Mouse (Mus musculus): Measurements from ENCODE around the gene Aldh8a1. TPM values are rescaled to one million over a fixed set of nuclear protein-coding genes. Genes with fewer than 3 reads are reported as not detected.

The Aldh8a1 gene
- polyA plus RNA-seq, 1 experiment from 2014 or later, result 4.5 TPM

GRCm38 (mm10) chr10:21365897-21366296 is 11.2 kb upstream of the Aldh8a1 start:
- Histone ChIP-seq H3K4me3 (ENCODE audit: low read length) (no peak overlapping the region), H3K9ac (replicated peaks; ENCODE audit: low read length) (no peak overlapping the region), H3K27ac (ENCODE audit: low read length) (no peak overlapping the region), H3K9me3 (ENCODE audit: low read length) (no peaks in the 10 kb centered on the region), H3K4me1 (ENCODE audit: insufficient read depth, low read length) (no peaks in the 10 kb centered on the region), H3K4me2 (replicated peaks; ENCODE audit: low read depth, low read length) (no peak overlapping the region), H3K36me3 (ENCODE audit: insufficient read depth, low read length) (peaks cover 39% of the 10 kb centered on the region), H3K27me3 (ENCODE audit: insufficient read depth, low read length) (no peaks in the 10 kb centered on the region)
- ATAC-seq (ENCODE audit: low FRiP score, low TSS enrichment), result no peak
- 69% methylated on average over 4 of the region's 4 CpGs for WGBS

- 55% methylated on average over 3 of the region's 3 CpGs for WGBS
Measured at GRCm38 (mm10) chr10:21366471-21366870, 10.6 kb upstream of the Aldh8a1 start.

DNA sequence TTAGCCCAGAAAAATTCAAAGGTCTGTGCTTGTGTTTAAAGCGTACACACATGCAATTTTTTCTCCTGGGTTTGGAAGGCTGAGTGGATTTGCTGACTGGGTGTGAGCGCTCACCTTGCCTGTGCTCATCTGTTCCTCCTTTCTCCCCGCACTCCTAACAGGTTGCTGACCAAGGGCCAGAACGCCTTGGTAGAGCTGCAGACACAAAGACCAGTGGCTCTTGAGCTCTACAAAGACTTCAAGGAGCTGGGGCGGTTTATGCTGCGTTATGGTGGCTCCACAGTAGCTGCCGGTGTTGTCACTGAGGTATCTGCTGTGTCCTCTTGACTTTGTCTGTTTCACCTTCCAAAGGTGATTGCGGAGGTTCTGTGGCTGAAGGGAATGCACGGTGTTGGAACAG is 9.6 kb upstream of the Aldh8a1 start:
- Histone ChIP-seq H3K9ac (replicated peaks; ENCODE audit: low read length) (no peak overlapping the region), H3K27me3 (ENCODE audit: insufficient read depth, low read length) (no peaks in the 10 kb centered on the region), H3K9me3 (ENCODE audit: low read length) (no peaks in the 10 kb centered on the region), H3K27ac (ENCODE audit: low read length) (no peak overlapping the region), H3K4me3 (ENCODE audit: low read length) (no peak overlapping the region), H3K4me2 (replicated peaks; ENCODE audit: low read depth, low read length) (no peak overlapping the region), H3K36me3 (ENCODE audit: insufficient read depth, low read length) (peaks cover 35% of the 10 kb centered on the region), H3K4me1 (ENCODE audit: insufficient read depth, low read length) (no peaks in the 10 kb centered on the region)
- ATAC-seq (ENCODE audit: low FRiP score, low TSS enrichment), result no peak
- 95% methylated on average over 9 of the region's 9 CpGs for WGBS

More at GRCm38 (mm10) chr10:21366471-21366870, 10.6 kb upstream of the Aldh8a1 start:
- Histone ChIP-seq H3K4me2 (replicated peaks; ENCODE audit: low read depth, low read length) (no peak overlapping the region), H3K27ac (ENCODE audit: low read length) (no peak overlapping the region), H3K9me3 (ENCODE audit: low read length) (no peaks in the 10 kb centered on the region), H3K9ac (replicated peaks; ENCODE audit: low read length) (no peak overlapping the region), H3K36me3 (ENCODE audit: insufficient read depth, low read length) (peaks cover 35% of the 10 kb centered on the region), H3K4me1 (ENCODE audit: insufficient read depth, low read length) (no peaks in the 10 kb centered on the region), H3K4me3 (ENCODE audit: low read length) (no peak overlapping the region), H3K27me3 (ENCODE audit: insufficient read depth, low read length) (no peaks in the 10 kb centered on the region)
- ATAC-seq (ENCODE audit: low FRiP score, low TSS enrichment), result no peak

DNA sequence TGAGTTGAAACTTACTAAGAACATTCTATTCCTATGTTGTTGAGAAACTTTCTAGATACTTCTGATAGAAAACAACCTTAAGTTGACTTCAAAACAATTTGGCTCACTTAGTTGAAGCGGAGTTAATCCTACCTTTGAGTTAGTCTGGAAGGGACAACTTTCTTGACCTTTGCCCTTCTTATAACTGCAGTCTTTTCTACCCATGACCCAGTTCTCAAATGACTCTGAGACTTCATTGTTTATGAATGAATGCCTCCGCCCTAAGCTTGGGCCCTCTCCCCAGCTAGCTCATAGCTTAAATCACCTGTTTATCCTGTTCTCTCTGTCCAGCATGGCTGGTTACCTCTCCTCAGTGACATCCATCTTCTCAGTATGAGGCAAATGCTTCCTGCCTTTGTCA is 7.5 kb upstream of the Aldh8a1 start:
- Histone ChIP-seq H3K4me2 (replicated peaks; ENCODE audit: low read depth, low read length) (no peak overlapping the region), H3K4me1 (ENCODE audit: insufficient read depth, low read length) (no peaks in the 10 kb centered on the region), H3K9me3 (ENCODE audit: low read length) (no peaks in the 10 kb centered on the region), H3K9ac (replicated peaks; ENCODE audit: low read length) (no peak overlapping the region), H3K4me3 (ENCODE audit: low read length) (no peak overlapping the region), H3K27ac (ENCODE audit: low read length) (no peak overlapping the region), H3K27me3 (ENCODE audit: insufficient read depth, low read length) (no peaks in the 10 kb centered on the region), H3K36me3 (ENCODE audit: insufficient read depth, low read length) (peaks cover 26% of the 10 kb centered on the region)
- WGBS, result 84% methylated on average over 2 of the region's 2 CpGs
- no peak for ATAC-seq (ENCODE audit: low FRiP score, low TSS enrichment)

- Histone ChIP-seq H3K9ac (replicated peaks; ENCODE audit: low read length) (no peak overlapping the region), H3K4me3 (ENCODE audit: low read length) (no peak overlapping the region), H3K4me1 (ENCODE audit: insufficient read depth, low read length) (no peaks in the 10 kb centered on the region), H3K36me3 (ENCODE audit: insufficient read depth, low read length) (peaks cover 16% of the 10 kb centered on the region), H3K27me3 (ENCODE audit: insufficient read depth, low read length) (no peaks in the 10 kb centered on the region), H3K27ac (ENCODE audit: low read length) (no peak overlapping the region), H3K4me2 (replicated peaks; ENCODE audit: low read depth, low read length) (no peak overlapping the region), H3K9me3 (ENCODE audit: low read length) (no peaks in the 10 kb centered on the region)
- ATAC-seq (ENCODE audit: low FRiP score, low TSS enrichment), result no peak
- 95% methylated on average over 6 of the region's 6 CpGs for WGBS
Measured at GRCm38 (mm10) chr10:21372271-21372670, 4.8 kb upstream of the Aldh8a1 start.

DNA sequence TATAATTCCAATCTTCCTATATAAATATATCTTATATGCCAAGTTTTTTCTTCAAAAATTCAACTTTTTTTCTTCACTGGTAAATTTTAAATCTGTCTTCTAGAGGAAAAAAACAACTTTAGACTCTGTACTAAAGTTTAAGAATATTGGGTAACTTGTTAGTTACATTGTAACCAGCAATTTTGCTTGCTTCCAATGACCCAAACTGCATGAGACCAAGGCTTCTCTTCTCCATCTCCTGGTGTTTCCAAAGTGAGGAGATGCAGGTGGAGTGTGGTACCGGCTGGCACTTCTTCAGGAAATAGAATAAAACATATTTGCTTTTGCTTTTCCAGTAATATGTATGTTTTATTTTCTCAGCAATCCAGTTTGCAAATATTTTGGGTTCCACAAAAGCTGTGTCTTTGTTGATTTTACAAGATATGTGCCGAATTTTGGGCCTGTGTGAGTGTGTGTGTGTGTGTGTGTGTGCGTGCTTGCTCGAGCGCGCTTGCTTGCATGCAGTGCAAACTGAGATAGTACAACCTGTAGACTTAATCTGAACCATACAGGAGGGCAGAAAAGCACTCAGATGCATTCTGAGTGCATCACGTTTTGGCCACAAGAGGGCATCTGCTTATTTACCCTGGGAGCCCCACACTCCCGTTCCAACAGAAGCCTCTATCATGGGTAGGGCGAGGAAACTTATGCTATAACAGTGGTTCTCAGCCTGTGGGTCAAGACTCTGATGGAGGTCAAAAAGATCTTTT is 1.3 kb downstream of the Aldh8a1 start:
- H3K9me3 ChIP-seq (ENCODE audit: low read length), result no peaks in the 10 kb centered on the region
- WGBS, result 68% methylated on average over 9 of the region's 9 CpGs
- no peaks in the 10 kb centered on the region for H3K36me3 ChIP-seq (ENCODE audit: insufficient read depth, low read length)
- ATAC-seq (ENCODE audit: low FRiP score, low TSS enrichment), result no peak
- H3K4me2 ChIP-seq (replicated peaks; ENCODE audit: low read depth, low read length), result no peak overlapping the region
- no peak overlapping the region for H3K4me3 ChIP-seq (ENCODE audit: low read length)
- H3K27ac ChIP-seq (ENCODE audit: low read length), result no peak overlapping the region
- H3K9ac ChIP-seq (replicated peaks; ENCODE audit: low read length), result no peak overlapping the region
- H3K4me1 ChIP-seq (ENCODE audit: insufficient read depth, low read length), result no peaks in the 10 kb centered on the region
- H3K27me3 ChIP-seq (ENCODE audit: insufficient read depth, low read length), result peaks cover 2% of the 10 kb centered on the region; the same call in 1 of the 2 replicates

- no peak for ATAC-seq (ENCODE audit: low FRiP score, low TSS enrichment)
Measured at GRCm38 (mm10) chr10:21382914-21383313, 5.8 kb downstream of the Aldh8a1 start.

DNA sequence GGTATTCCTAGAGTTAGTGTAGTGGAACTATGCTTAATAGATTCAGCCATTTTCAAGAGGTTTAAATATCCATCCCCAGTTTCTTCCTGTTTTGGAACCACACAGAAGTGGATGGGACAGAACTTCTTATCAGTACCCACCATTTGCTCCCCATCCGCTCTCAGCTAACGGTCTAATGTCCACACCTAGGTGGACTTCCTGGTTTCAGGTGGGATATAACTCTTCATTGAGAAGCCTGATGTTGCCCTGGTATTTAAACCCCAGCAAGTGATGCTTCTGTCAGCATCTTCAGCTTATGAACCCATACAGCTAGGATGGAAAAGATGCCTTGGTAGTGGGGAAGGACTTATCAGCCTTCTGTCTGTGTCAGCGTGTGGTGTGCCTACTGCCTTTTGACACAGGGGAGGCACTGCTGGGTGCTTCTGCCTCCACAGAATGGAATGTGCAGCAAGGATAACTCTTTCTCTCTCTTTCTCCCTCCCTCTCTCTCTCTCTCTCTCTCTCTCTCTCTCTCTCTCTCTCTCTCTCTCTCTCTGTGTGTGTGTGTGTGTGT is 8.1 kb downstream of the Aldh8a1 start:
- Histone ChIP-seq H3K27me3 (ENCODE audit: insufficient read depth, low read length) (peaks cover under 1% of the 10 kb centered on the region; the same call in 1 of the 2 replicates), H3K9ac (replicated peaks; ENCODE audit: low read length) (no peak overlapping the region), H3K4me3 (ENCODE audit: low read length) (no peak overlapping the region), H3K36me3 (ENCODE audit: insufficient read depth, low read length) (no peaks in the 10 kb centered on the region), H3K4me2 (replicated peaks; ENCODE audit: low read depth, low read length) (no peak overlapping the region), H3K27ac (ENCODE audit: low read length) (no peak overlapping the region), H3K4me1 (ENCODE audit: insufficient read depth, low read length) (no peaks in the 10 kb centered on the region), H3K9me3 (ENCODE audit: low read length) (no peaks in the 10 kb centered on the region)
- no peak for ATAC-seq (ENCODE audit: low FRiP score, low TSS enrichment)
- 75% methylated on average over 3 of the region's 3 CpGs for WGBS

More at GRCm38 (mm10) chr10:21382914-21383313, 5.8 kb downstream of the Aldh8a1 start:
- no peaks in the 10 kb centered on the region for H3K4me1 ChIP-seq (ENCODE audit: insufficient read depth, low read length)
- H3K4me2 ChIP-seq (replicated peaks; ENCODE audit: low read depth, low read length), result no peak overlapping the region
- H3K27me3 ChIP-seq (ENCODE audit: insufficient read depth, low read length), result peaks cover 2% of the 10 kb centered on the region; the same call in 1 of the 2 replicates
- no peak overlapping the region for H3K4me3 ChIP-seq (ENCODE audit: low read length)
- no peak overlapping the region for H3K9ac ChIP-seq (replicated peaks; ENCODE audit: low read length)
- H3K36me3 ChIP-seq (ENCODE audit: insufficient read depth, low read length), result no peaks in the 10 kb centered on the region
- WGBS, result 14% methylated on average over 6 of the region's 6 CpGs
- no peak overlapping the region for H3K27ac ChIP-seq (ENCODE audit: low read length)
- H3K9me3 ChIP-seq (ENCODE audit: low read length), result no peaks in the 10 kb centered on the region

- no peaks in the 10 kb centered on the region for H3K4me1 ChIP-seq (ENCODE audit: insufficient read depth, low read length)
- ATAC-seq (ENCODE audit: low FRiP score, low TSS enrichment), result no peak
- H3K27me3 ChIP-seq (ENCODE audit: insufficient read depth, low read length), result no peaks in the 10 kb centered on the region
- no peaks in the 10 kb centered on the region for H3K9me3 ChIP-seq (ENCODE audit: low read length)
- H3K36me3 ChIP-seq (ENCODE audit: insufficient read depth, low read length), result no peaks in the 10 kb centered on the region
- no peak overlapping the region for H3K27ac ChIP-seq (ENCODE audit: low read length)
- H3K4me3 ChIP-seq (ENCODE audit: low read length), result no peak overlapping the region
- no peak overlapping the region for H3K4me2 ChIP-seq (replicated peaks; ENCODE audit: low read depth, low read length)
- no peak overlapping the region for H3K9ac ChIP-seq (replicated peaks; ENCODE audit: low read length)
- 94% methylated on average over 11 of the region's 11 CpGs for WGBS
Measured at GRCm38 (mm10) chr10:21389075-21389474, 12.0 kb downstream of the Aldh8a1 start.

DNA sequence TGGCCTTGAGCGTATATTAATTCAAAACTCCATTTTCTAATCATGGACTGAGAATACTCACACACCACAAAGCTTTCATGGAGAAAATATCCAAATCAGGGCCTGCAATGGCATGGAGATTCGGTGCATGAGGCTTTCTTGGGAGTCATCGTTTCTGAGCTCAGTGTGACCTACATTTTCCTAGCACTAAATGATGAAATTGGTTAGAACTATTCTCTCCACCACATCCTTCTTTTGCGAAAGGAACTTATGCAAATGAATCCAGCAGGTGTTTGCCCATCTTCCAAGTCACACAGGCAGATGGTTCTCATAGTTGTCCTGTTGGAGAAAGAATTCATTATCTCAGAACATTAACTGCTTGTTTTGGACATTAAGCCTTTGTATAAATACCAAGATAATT is 13.3 kb downstream of the Aldh8a1 start:
- no peak overlapping the region for H3K4me2 ChIP-seq (replicated peaks; ENCODE audit: low read depth, low read length)
- H3K9me3 ChIP-seq (ENCODE audit: low read length), result no peaks in the 10 kb centered on the region
- no peak for ATAC-seq (ENCODE audit: low FRiP score, low TSS enrichment)
- H3K4me1 ChIP-seq (ENCODE audit: insufficient read depth, low read length), result no peaks in the 10 kb centered on the region
- no peaks in the 10 kb centered on the region for H3K27me3 ChIP-seq (ENCODE audit: insufficient read depth, low read length)
- H3K9ac ChIP-seq (replicated peaks; ENCODE audit: low read length), result no peak overlapping the region
- 86% methylated on average over 4 of the region's 4 CpGs for WGBS
- no peaks in the 10 kb centered on the region for H3K36me3 ChIP-seq (ENCODE audit: insufficient read depth, low read length)
- H3K27ac ChIP-seq (ENCODE audit: low read length), result no peak overlapping the region
- no peak overlapping the region for H3K4me3 ChIP-seq (ENCODE audit: low read length)

Measured in kidney, embryonic 16.5 days (tissue).